Mouse (Mus musculus) telencephalon, adult 2 months (tissue): ENCODE measurements around the gene Camta1.
A peak's percentile ranks its signal among the peaks of the same experiment; 100 is the strongest.

ENCODE experiments used
- DNase-seq: peaks from one replicate; pipeline ENCODE4 v3.0.0-alpha.2; 2011; ENCODE audit warnings: low read depth, low spot score

Camta1 gene

DNA sequence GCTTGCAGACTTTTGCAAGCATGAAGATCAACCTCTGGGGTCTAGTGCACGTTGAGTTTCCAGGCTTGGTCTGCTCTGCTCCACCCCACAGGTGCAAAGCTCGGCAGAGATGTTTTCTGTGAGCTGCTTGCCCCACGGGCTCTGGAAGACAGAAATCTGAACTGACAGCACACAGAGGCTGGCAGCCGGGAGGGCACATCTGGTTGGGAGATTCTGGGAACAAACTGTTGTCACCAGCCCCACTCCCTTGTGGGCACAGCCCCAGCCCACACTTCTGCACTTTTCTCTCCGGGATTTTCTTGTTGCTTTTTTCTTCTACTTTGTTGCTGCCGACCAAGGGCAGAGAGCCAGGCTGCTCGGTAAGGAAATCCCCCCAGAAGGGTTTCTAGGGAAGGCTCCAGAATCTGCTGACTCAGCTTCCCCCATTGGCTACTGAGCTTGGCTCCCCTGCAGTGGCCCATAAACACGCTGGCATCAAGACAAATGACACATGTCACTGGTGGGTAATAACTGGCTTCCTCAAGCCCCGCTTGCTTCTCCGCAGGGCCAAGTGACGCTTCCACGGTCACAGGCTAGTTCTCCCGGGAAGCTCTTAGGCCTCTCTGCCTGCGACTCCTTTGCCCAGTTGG, 597.8 kb downstream of the Camta1 start:
- no peak for DNase-seq

DNA sequence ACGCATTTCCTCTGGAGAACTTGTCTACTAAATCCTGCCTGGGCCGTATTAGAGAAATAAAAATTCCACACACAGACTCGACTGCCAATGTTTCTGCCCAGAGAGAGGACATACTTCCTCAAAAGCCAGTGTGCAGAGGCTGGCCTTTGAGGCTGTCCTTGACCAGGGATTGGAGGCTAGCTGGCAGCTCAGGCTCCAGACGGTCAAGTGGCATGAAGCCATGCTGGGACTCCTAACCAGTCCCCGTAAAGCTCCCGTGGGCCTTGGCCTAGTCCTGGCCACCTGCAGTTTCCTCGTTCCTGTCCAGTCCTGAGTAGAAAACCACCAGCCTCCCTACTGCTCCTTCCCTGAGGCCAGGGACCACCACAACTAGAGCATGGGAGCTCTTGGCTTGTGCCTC, 598.6 kb downstream of the Camta1 start:
- DNase-seq, result no peak

DNA sequence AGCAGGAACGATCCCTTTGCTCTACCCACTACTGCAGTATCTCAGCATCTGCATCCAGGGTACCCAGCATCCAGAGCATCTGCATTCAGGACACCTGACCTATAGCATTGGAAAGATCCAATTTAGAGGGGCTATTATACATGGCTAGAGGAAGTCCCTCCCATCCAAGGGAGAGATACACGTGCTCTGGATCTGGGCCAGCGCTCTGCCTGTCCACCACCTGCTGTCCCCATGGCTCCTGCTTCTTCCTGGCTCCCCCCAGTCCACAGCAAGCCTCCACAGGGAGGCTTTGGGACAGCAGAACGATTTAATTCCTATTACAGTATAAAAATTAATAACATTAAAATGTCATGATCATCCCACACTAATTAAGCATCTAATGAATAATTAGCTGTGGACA, 605.1 kb downstream of the Camta1 start:
- no peak for DNase-seq

DNA sequence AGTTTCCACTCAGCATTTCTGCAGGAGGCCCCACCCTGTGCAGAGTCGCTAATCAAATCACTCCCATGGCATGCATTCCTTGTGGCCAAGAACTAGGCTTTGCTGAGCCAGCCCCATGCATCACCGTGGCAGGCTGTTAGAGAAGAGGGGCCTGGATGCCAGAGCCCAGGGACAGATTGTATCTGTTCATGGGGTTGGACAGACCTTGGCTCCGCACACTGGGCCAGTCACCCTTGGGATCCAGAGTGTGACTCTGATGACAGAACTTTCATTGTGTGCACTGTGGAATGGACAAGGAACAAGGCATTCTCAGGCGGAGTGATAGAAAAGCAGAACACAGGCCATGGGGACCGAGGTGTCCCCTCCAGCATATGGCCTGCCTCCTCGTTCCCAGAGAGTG, 610.9 kb downstream of the Camta1 start:
- no peak for DNase-seq

DNA sequence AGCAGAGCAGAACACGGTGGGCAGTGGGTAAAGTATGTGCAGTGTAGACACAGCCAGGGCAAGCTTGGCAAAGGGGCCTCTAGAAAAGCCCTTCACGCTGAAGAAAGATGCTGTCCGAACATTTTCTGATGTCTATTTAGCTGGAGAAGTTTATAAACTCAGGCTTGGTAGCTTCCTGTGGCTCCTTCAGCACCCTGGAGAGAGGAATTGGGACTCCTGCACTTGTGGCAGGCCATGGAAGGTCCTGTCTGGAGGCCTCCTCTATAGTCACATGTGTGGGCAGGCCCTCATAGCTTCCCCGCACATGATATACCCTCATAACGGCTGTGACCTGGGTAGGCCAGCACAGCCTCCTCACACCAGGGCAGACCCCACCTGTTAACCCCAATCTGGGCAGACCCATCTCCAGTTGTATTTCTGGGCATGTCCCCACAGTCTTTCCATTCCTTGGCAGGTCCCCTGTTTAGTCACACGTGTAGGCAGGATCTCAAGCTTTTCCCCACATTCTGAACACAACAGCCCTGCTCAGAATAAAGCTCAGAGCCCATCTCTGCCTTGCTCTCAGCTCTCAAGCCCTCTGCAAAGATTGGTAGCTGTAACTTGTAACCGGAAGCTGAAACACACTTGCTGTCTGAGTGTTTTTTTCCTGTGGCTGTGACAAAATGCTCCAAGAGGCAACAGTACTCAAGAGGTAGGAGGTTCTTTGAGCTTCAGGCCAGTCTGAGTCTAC, 616.4 kb downstream of the Camta1 start:
- no peak for DNase-seq

DNA sequence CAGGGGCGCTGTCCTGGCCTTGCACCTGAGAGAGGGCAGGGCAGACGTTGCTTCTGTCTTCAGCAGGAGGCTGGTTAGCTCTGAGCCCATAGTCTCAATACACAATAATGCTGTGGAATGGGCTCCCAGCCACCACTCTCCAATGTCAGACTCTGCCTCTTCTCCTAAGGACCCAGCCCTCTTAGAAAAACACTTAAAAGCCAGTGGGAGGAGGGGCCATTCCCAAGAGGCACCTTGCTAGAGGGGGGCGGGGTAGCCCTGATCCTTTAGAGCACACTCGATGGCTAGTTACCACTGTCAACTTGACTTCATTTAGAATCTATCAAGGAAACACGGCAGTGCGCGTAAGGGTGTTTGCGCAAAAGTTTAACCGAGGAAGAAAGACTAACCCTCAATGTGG, 618.2 kb downstream of the Camta1 start:
- no peak for DNase-seq

DNA sequence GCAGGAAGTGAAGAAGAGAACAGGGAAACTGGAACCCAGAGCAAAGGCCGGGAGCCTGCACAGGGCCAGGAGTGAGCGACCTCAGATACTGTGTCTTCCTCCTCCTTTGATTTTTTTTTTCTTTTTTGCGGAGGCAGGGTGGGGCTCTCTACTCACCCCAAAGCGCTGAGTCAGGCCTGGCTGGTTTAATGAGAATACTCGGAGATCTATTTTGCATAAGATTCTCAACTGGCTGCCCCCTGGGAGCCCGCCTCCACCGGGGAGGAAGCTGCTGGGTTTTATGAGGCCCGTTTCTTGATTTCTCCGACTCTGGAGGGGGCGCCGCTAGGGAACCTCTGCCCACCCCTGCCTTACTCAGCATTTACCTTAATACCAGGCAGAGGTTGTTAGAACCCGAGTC, 618.9 kb downstream of the Camta1 start:
- no peak for DNase-seq

DNA sequence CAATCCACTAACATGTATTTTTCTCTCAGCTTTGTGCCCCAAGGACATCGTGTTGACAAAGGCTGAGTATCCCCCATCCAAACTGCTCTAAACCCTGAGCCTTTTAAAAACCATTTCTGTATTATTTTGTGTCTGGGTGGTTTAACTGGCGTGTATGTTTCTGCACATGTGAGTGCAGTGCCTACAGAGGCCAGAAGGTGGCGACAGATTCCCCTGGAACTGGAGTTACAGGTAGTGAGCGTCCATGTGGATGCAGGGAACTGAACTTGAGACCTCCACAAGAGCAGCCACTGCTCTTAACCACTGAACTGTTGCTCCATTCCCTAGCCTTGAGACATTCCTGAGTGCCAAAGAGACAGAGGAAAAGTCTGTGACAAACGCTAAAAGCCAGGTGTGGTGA, 621.2 kb downstream of the Camta1 start:
- no peak for DNase-seq

DNA sequence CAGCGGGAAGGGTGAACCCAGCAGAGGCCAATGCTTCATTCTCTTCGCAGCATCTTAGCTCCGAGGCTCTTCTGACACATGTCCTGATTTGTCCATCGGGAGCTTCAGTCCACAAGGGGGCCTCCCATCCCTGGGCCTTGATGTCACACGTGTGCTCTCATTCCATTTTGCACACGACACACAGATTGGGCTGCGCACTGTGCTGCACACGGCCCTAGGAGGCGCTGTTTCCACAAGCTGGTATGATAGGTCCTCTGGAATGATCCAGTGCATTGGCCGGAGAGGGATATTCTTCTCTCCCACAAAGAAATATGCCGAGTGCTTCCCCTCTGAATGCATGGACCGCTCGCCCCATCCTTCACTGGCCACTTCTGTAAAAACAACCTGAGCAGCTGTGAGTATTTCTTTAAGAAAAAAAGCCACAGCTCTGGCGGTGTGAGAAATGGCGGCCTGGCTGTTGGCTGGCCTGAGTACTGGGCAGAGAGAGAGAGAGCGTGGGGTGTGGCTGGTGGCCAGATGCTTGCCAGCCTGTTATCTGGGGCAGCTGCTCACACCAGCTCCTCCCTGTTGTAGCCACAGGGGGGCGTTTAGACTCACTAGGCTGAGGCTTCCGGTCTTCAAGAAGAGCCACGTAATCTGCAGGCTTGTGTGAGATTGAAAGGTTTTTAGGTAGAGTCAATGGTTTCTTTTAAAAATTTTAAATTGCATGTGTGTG, 622.5 kb downstream of the Camta1 start:
- no peak for DNase-seq

DNA sequence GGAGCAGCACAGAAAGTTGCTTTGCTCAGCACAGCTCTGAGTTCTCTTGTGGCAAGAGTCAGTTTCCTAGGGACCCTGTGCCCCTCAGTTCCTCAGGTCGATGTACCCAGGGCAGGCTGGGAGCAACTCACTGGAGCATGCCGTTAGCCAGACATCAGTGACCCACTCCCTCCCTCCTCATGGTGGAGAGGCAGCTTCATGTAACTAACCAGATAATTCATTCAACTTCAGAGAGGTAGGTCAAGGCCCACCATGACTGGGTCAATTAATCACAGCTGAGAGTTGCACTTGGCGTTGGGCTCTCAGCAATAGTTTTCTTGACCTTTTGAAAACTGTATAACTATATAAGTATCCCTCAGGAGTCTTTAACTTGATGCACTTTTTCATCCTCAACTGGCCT, 624.2 kb downstream of the Camta1 start:
- DNase-seq, result no peak

DNA sequence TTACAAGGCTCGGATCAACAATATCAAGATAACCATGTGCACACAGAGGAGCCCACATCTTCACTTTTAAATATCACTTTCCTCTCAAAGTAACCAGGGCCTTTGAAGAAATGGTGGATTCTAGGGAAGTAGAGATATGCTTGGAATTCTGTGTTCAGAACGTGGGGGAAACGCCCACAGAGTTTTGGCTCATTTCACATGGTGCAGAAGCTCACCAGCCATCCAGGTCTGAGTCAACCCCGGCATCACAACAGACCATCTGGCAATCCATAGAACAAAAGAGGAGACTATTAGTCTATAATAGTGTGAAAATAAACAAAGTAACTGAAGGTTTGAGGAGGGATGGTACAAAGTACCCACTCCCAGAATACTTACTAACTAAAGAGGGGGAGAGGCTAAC, 626.7 kb downstream of the Camta1 start:
- DNase-seq, result peak; percentile 28

DNA sequence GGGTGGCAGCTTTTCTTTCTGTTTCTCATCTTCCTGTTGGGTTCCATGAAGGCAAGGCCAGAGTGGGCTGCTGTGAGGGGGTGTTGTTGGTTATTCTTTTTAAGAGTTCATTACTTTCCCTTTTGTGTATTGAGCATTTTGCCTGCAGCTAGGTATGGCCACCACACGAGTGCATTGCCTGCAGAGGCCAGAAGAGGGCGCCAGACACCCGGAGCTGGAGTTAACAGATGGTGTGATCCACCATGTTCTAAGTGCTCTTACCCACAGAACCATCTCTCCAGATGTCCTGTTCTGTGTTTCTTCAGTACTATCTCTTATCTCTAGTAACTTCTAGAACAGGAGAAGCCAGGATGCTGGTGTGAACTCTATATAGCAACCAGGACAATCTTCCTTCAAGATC, 629.6 kb downstream of the Camta1 start:
- DNase-seq, result no peak

DNA sequence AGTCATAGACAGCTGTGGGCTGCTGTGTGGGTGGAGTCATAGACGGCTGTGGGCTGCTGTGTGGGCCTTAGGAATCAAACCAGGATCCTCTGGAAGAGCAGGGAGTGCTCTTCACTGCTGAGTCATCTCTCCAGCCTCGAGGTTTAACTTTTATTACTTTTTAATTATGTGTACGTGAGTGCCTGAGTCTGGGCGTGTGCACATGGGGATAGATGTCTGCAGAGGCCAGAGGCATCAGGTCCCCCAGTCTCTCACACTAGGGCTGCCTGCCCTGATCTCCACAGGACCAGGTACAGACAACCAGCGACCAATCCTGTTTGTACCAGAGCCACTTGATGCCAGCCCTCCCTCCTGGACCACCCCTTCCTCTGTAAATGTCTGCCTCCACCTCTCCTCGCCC, 632.6 kb downstream of the Camta1 start:
- no peak for DNase-seq

DNA sequence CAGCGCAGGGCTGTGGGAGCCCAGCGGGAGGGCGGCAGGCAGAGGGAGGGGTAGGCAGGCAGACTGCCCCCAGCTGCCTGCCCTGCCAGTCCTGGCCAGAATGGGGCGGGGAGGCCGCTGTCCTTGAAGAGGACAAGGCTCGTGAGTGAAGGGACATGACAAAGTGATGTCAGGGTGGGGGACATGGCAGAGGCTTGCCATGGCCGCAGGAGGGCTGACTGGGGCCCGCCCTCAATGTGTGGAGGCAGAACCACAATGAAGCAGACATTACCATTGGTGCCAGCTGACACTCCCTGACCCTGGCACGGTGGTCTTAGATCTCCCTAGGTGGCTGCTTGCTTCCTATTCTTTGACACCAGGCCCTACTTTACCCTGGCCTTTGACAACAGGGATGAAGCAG, 635.2 kb downstream of the Camta1 start:
- DNase-seq, result no peak

DNA sequence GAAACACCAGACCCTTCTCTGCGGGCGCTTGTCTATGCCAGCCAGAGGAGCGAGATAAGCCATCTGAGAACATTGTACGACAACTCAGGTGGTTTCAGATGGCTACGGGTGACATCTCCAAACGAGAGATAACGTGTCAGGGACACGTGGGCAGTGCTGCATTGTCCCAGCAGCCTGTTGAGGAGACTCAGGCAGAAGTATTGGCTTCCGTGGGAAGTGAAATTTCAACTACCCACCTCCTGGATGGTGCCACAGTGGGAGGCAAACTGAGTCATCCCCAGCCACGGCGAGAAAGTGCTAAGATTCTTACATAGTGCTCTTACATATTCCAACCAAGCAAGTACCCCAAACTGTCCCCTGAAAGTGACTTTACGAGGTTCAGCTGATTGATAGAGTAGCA, 637.7 kb downstream of the Camta1 start:
- peak; percentile 73 for DNase-seq

DNA sequence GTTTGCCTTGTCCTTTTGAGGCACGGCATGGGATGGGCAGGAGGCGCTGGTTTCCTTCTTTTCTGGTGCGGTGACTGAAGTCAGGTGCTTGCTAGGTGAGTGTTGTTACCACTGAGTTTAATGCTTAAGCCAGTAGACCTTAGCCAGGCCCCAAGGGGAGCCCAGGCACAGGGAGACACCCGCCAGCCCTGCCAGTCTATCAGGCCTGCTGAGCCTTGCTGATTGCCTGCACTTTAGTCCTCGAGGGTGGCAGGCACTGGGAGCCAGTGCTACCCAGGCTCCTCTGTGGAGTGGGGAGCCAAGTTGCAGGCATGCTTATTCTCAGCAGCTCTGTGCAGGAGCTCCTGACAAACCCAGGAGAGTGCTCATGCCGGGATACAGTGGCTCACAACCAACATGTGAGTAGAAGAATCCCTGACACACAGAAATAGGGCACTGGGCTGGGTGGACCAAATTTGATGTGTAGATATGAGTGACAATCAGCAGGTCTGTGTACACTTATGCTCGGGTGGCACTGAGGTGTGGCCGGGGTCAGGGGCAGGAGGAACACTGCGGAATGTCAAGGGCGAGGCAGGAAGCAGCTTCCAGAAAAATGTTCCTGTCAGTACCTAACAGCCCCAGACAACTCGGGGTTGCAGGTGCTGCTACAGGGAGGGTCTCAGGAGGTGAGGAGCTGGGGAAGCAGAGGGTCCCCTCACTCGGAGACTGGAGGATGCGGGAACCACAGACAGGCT, 638.2 kb downstream of the Camta1 start:
- DNase-seq, result no peak

DNA sequence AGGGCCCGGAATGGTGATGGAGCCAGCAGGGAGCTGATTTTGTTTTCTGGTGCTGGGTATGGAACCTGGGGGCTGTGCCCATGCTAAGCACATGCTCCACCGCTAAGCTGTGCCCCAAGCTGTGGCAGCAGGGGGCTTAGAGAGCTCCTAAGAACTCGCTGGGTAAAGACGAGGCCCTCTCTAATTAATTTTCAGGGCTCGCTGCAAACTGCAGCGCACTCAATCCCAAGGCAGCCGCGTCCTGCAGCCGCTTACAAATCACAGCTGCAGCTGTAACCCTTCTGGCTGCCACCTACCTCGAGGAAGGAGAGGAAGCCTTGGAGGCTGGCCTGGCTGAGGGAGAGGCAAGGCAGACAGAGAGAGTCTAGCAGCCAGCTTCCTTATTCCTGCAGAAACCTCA, 639.0 kb downstream of the Camta1 start:
- DNase-seq, result no peak

DNA sequence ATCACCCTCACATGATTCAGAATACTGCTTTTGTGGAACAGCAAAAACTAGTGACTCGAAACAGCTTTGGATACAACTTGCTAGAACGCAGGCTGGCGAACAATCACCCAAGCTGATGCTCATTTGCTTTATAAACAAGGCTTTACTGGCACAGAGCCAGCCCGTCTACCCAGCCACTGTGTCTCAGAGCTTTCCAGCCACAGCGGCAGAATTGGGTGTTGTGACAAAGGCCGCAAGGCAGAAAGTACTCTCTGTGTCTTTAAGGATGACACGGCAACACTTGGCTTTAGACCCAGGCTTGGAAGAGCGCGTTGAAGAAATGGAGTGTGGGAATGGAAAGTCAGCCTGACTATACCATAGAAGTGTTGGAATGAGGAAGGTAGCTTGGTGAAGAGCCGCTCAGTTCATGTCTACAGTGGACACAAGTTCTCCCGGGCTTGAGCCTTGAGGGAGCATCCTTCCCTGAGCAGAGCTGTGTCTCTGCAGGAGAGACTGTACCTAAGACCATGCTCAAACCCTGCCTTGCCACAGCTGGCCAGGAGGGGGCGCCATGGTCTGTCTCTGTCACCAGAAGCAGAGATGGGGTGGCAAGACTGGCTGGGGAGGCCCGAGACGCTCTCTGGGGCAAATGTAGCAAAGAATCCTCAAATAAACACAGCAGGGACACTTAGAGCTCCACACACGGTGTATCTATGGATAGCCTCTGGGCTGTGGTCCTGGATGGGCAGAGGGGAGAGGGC, 645.0 kb downstream of the Camta1 start:
- DNase-seq, result no peak

DNA sequence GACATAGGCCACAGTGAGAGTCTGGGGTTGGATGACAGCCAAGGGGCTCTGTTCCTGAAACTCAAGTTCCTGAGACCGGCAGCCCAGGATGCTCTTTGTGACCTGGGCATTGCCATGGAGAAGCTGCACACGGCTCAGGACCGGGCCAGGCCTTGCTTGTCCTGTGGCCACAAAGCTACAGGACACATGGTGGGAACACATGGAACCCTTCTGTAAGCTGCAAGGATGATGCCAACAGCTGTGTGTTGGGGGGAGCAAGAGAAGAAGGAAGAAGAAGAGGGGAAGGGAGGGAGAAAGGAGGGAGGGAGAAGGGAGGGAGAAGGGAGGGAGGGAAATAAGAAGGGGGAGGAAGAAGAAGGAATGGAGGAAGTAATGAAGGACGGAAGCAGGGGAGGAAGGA, 645.8 kb downstream of the Camta1 start:
- DNase-seq, result no peak

DNA sequence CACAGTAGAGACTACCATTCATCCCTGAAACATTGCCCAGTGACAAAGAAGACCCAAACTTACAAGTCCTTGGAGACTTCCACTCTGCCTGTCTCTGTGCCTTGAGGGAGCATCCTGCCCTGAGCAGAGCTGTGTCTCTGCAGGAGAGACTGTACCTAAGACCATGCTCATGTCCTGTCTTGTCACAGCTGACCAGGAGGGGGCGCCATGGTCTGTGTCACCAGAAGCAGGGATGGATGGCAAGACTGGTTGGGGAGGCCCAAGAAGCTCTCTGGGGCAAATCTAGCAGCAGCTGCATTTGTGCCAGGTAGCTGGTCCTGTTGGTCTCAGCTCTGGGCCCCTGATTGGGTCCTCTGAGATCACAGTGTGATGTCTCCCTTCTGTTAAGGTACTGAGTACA, 646.5 kb downstream of the Camta1 start:
- no peak for DNase-seq

DNA sequence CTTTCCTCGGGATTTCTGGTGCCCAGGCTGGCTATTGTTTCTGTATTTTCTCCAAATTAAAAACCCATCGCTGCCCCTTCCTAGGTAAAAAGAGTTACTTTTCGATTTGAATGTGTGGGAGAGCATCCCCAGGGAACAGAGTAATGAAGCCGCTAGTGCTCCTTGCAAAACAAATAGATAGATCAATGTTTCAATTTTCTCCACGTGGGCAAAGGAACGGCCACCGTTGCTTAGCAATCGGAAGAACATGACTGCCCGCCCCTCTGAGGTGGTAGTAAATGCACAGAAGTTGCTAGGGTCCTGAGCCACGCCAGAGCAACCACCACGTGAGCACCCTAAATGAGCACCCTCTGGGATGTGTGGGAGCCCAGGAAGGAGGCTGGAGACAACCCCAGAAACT, 648.2 kb downstream of the Camta1 start:
- no peak for DNase-seq

DNA sequence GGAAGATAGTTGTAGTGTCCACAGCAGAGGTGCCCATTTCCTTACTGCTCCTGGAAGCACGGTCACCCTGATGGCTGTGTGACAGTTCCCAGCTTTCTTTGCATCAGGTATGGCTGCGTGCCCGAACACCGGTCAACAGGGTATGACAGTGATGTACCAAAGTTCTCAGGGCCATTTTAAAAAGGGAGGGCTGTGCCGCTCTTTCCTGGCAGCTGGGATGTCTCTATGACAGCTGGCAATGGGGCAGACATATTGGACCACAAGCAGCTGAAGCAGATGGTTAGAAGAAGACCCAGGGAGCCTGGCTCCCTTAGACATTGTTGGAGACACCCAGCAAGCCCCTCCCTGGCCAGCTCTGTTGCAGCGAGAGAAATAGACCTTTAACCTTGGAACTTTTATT, 649.7 kb downstream of the Camta1 start:
- no peak for DNase-seq
